Mouse (Mus musculus): ENCODE measurements around the gene Esrp2.

Esrp2 gene

DNA sequence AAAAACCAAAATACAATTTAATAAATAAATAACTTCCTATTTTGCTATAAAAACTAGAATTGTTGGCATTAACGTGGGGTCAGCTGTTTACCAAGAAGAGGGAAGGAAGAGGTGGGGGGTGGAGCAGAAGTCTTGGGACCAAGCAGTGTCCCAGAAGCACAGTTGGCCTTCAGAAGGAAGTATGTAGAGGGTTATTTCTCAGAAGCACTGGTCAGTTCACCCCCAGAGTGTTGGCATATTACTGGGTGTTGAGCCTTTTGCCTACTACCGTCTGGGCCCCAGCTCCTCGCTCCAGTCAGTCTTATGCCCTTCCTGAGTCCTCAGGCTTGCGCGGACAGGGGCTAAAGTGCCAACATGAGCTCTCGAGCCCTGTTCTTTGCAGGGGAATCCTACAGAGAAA lies 12.3 kb upstream of the Esrp2 start:
- DNase-seq (ENCODE audit: low read depth in 1 of 2, low spot score in 2 of 2): no peak

GRCm38 (mm10) chr8:106147868-106148565 lies 11.2 kb upstream of the Esrp2 start:
- DNase-seq (ENCODE audit: low read depth in 1 of 2, low spot score in 2 of 2): no peak

- no peak for DNase-seq (ENCODE audit: low read depth in 1 of 2, low spot score in 2 of 2)
Measured at GRCm38 (mm10) chr8:106146014-106146413, 9.2 kb upstream of the Esrp2 start.

DNA sequence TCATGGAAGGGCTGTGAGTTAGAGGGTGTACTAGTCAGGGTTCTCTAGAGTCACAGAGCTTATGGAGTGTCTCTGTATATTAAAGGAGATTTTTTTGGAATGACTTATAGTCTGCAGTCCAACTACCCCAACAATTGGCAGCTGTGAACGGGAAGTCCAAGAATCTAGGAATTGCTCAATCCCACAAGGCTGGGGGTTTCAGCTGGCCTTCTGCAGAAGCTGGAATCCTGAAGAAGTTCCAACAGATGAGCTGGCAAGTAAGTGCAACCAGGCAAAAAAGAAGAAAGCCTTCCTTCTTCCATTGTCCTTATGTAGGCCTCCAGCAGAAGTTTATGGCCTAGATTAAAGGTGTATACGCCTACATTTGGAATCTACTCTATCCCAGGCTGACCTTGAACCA lies 8.6 kb upstream of the Esrp2 start:
- DNase-seq (ENCODE audit: low read depth in 1 of 2, low spot score in 2 of 2): no peak

DNA sequence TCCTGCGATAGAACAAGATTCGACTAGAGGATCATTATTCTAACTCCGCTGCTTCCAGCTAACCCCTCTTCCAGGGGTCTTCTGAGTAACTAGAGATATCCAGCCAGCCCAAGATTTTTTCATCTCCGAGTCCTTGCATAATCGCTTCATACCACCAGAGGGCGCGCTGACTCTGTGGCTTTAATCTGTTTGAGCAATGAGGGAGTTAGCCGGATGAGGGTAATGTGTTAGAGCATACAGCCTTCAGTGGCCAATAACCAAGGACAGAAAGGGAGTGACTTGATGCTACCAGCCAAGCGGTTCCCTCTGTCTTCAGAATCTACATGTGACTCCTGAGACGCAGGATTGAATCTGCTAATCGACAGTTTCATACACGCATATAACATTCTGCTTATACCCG lies 4.0 kb upstream of the Esrp2 start:
- DNase-seq (ENCODE audit: low read depth in 1 of 2, low spot score in 2 of 2): peak; percentile 59 to 77

GRCm38 (mm10) chr8:106140191-106140590 lies 3.4 kb upstream of the Esrp2 start:
- DNase-seq (ENCODE audit: low read depth in 1 of 2, low spot score in 2 of 2): no peak

GRCm38 (mm10) chr8:106138616-106139015 lies 1.8 kb upstream of the Esrp2 start:
- DNase-seq (ENCODE audit: low read depth in 1 of 2, low spot score in 2 of 2): no peak

GRCm38 (mm10) chr8:106137906-106138477 lies 1.2 kb upstream of the Esrp2 start:
- DNase-seq (ENCODE audit: low read depth in 1 of 2, low spot score in 2 of 2): no peak

DNA sequence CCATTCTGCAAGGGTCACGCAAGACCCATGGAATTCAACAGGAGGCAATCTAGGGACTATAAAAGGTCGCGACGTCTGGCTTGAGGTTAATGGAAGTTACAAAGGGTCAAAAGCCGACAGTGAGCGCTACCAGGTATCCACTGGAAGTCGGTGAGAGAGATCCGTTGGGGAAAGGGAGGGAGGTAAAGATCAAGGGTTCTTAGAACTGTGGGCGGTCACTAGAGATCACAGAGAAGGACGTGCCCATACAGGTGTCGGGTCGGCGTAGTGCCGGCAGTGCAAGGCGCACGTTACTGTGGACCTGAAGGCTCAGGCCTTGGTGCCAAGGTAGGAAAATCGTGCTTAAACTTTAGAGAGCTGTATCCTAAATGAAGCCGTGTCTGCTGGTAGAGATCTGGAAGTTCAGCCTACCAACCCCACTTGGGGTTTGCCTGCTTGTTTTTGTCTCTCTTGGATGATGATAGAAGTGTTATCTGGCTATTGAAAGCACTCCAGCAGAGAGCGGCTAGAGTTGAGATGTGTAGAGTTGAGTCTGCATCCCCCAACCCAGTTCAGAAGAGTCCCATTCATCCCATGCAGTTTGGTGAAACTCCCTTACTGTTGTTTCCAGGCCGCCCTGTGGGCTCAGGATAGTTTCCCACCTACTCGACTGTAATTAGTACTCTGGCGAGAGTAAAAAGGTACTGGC lies 588 bp upstream of the Esrp2 start:
- no peak for DNase-seq (ENCODE audit: low read depth in 1 of 2, low spot score in 2 of 2)

DNA sequence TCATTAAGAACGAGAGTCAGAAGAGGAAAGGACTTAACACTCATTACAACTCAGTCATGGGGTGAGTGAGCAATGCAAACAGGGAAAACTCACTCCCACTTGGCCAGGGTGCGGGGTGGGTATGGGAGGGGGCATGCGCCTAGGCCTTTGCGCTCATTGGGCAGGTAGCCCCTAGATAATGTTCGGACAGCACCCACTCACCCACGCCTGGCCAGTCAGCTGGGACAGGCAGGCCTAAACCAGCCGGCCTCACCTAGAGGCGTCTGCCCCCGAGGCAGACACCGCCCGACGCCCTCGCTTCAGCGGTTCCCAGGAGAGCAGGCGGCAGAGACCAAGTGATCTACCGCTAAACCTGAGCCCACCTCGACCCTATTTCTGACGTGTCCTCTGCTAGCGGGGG lies 1.1 kb downstream of the Esrp2 start:
- DNase-seq (ENCODE audit: low read depth in 1 of 2, low spot score in 2 of 2): no peak

DNA sequence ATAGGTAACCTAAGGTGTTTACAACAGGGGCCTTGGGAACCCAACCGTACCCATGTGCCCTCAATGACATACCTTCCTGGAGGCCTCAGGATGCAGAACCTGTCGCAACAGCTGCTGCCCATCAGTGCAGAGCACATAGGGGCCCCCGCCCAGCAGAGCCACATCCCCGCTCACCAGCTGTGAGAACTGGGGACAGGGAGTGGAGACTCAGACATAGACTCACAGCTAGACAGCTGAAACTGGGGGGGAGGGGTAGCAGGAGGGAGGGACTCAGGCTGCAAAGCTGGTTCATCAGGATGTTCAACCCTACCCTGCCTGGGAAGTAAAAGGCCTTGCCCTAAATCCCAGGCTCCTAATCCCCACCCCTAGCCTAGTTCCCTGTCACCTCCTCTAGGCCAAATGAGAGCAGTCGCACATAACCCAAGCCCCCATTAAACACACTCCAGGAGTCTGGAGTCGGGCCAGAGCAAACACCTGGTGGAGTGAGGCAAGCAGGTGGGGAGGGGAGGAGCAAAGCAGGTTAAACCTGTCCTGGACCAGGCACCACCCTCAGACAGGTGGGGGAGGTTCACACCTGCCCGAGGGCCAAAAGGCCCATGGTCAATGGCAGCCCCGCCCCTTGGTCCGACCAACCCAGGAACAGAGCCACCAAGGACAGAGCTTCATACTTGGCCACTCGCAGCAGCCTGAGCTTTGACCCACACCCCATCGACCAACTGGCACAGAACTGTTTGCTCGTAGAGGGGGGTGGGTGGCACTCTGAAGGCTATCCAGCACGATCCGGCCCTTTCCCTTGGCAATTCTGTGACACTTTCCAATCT lies 1.8 kb downstream of the Esrp2 start:
- no peak for DNase-seq (ENCODE audit: low read depth in 1 of 2, low spot score in 2 of 2)

DNA sequence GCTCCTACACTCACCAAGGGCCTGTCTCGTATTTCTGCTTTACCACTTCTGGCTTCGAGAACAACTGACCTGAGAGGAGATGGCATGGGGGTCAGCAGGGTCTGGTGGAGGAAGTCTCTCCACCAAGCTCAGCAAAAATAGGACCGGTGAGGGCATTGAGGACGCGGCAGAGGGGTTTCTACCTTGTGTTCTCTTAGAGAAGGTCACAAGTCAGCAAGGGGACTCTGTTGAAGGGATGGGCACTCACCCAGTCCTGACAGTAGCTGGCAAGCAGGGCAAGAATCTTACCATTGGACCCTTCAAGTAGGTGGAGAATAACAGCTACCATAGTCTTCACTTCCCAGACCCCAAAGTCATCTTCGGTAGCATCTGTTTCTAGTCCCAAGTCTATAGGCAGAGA lies 2.8 kb downstream of the Esrp2 start:
- no peak for DNase-seq (ENCODE audit: low read depth in 1 of 2, low spot score in 2 of 2)

DNA sequence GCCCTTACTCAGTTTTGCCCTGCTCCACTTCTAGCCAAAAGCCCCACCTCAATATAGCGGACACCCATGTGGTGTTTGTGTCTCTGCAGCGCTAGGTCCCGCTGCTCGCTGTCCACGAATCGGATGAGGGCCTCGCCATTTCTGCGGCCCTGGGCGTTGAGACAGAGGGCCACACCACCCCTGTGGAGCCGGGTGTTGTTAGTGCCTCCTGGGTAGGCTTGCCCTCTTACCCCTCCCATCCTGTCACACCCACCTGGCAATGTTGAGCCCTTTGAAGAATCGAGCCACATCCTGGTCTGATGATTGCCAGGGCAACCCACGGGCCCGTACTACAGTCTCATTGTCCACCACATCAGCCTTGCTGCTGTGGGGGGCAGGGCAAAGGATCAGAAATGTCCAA lies 3.2 kb downstream of the Esrp2 start:
- DNase-seq (ENCODE audit: low read depth in 1 of 2, low spot score in 2 of 2): no peak

GRCm38 (mm10) chr8:106132356-106132755 lies 4.4 kb downstream of the Esrp2 start:
- DNase-seq (ENCODE audit: low read depth in 1 of 2, low spot score in 2 of 2): no peak

DNA sequence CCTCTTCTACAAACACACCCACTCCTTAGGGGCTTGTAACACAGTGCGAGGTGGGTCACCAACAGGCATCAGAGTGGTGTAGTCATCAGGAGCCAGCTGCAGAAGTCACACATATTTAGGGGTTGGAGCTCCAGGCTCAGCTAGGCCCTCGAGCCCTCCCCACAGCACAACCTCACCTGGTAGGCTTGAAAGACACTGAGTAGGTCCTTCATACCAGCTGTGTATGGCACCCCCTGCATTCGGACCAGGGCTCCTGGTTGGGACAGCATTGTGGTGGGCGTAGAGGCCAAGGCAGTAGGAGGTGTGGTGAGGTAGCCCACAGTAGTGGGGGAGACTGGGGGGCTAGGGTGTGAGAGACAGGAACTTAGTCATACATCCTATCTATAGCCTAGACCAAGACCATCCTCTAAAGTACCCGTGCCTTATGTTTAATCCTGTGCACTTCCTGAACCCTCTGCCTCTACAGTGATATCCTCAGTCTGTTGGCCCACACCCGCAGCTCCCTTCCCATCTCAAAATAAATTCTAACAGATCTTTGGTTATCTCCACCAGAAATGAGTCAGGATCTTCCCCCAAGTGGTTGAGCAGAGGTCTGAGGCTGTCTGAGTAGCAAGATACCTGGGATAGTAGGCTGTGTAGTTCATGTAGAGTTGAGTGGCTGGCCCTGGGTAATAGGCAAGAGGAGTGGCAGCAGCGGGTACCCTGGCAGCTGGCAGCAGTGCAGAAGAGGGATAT lies 5.1 kb downstream of the Esrp2 start:
- DNase-seq (ENCODE audit: low read depth in 1 of 2, low spot score in 2 of 2): no peak

GRCm38 (mm10) chr8:106131021-106131420 lies 5.8 kb downstream of the Esrp2 start:
- DNase-seq (ENCODE audit: low read depth in 1 of 2, low spot score in 2 of 2): no peak

DNA sequence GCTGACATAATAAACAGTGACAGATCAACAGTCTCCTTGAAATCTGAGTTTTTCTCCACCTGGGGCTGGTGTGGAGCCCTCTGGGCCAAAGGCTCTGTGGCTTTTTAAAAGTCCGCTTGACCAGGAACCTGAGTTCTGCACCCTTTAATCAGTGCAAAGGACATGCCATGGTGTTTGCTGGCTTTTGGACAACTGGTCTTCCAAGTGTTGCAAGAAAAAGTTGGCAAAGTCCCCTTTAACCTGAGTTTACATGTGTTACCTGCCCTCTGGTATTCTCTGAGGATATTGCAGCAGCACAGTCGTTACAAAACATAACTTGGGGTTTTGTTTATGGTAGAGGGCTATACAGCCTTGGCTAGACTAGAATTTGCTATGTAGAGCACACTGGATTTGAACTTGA lies 6.3 kb downstream of the Esrp2 start:
- no peak for DNase-seq (ENCODE audit: low read depth in 1 of 2, low spot score in 2 of 2)

DNA sequence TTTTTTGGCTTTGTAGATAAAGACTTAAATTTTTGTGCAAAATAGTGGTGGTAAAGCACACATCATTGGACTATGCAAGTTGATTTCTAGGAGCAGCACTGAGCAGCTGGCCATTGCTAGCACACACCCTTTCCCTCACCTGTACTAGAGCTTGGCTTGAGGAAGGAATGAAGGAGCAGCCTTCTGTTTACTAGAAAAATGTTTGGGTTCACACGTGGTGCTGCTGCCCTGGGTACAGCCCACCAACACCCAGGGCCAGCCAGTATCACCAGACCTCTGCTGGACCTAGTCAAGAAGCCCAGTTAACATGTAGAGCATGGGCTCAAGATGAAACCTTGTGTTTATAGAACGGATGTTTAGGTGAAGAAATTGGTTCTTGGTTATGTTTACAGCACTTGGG lies 6.8 kb downstream of the Esrp2 start:
- no peak for DNase-seq (ENCODE audit: low read depth in 1 of 2, low spot score in 2 of 2)

- DNase-seq (ENCODE audit: low read depth in 1 of 2, low spot score in 2 of 2): no peak
Measured at GRCm38 (mm10) chr8:106129232-106129930, 7.4 kb downstream of the Esrp2 start.

- no peak for DNase-seq (ENCODE audit: low read depth in 1 of 2, low spot score in 2 of 2)
Measured at GRCm38 (mm10) chr8:106127882-106128410, 8.8 kb downstream of the Esrp2 start.

All from monocyte, adult 2 months (primary cell).